Mouse (Mus musculus): Measurements from ENCODE around the gene Tceal7. TPM values are rescaled to one million over a fixed set of nuclear protein-coding genes. Genes with fewer than 3 reads are reported as not detected.

The Tceal7 gene
- polyA plus RNA-seq, 2 experiments: 88.7 to 121 TPM

DNA sequence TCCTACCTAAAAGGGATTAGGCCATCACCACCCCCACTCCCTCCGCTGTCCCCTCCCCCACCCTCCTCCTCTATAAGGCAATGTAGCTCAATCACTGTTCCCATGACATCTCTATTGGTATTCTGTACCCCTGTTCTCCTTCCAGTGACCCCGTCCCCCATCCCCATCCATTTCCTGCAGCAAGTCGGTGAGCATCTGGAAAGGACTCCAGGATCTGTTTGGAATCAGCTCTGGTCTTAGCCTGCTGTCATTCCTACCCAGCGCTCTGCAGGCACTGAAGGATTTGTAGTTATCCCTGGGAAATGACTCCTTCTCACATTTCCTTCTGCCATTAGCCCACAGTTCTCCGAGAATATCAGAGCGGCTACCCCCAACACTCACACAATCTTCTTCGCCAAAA is 11.3 kb upstream of the Tceal7 start:
- ATAC-seq (ENCODE audit: low FRiP score, low read depth) (peak; percentile 50; the same call in 1 of the 2 replicates), DNase-seq (ENCODE audit: low spot score) (no peak)
- H3K36me3 ChIP-seq (ENCODE audit: control insufficient read depth, insufficient read depth, low read length): no peaks in the 10 kb centered on the region
- H3K4me2 ChIP-seq (replicated peaks; ENCODE audit: low read depth, low read length, severe bottlenecking): peak overlapping the region; percentile 51
- H3K4me3 ChIP-seq (replicated peaks; ENCODE audit: low read length): peak overlapping the region; percentile 40
- H3K27me3 ChIP-seq (ENCODE audit: control insufficient read depth, insufficient read depth, low read length): no peaks in the 10 kb centered on the region
- H3K27ac ChIP-seq (replicated peaks; ENCODE audit: low read depth, low read length): no peak overlapping the region
- 21% methylated on average over 7 of the region's 7 CpGs for WGBS
- H3K9ac ChIP-seq (ENCODE audit: low read depth, low read length, severe bottlenecking): peak overlapping the region; percentile 49
- no peaks in the 10 kb centered on the region for H3K9me3 ChIP-seq (ENCODE audit: control insufficient read depth, low read length)
- no peak for TF ChIP-seq POLR2A (IDR thresholded peaks at IDR 0.05; ENCODE audit: borderline replicate concordance, extremely low read depth, insufficient read depth, insufficient read length)
- H3K4me1 ChIP-seq (ENCODE audit: control insufficient read depth, insufficient read depth, low read length): no peaks in the 10 kb centered on the region

DNA sequence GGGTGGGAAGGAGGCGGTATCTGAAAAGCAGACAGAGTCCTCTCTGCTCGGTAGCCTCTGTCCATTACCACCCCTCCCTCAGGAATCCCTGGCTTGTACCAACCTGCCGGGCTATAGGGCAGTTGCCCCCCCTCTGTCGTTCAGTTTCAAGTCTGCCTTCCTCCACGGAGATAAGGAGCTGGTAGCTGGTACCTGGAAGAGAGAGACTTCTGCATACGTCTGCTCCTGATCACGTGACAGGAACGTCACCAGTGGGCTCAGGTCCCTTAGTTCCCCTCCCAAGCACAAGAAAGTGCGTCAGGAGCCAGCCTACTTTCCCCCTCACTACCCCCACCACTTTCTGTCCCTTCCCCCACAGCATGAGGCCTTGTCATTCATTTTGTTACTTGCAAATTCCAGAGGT is 10.9 kb upstream of the Tceal7 start, which contains the start of gene Tceal5:
TSS of gene Tceal5 (minus strand) at position 213 of the 403 bp plus-strand sequence.
- peak; percentile 45 for DNase-seq (ENCODE audit: low spot score)
- ATAC-seq (ENCODE audit: low FRiP score, low read depth): peak; percentile 81
- Histone ChIP-seq H3K4me1 (ENCODE audit: control insufficient read depth, insufficient read depth, low read length) (no peaks in the 10 kb centered on the region), H3K27ac (replicated peaks; ENCODE audit: low read depth, low read length) (no peak within 1 kb of the TSS), H3K4me2 (replicated peaks; ENCODE audit: low read depth, low read length, severe bottlenecking) (peak within 1 kb of the TSS; percentile 51), H3K9me3 (ENCODE audit: control insufficient read depth, low read length) (no peaks in the 10 kb centered on the region), H3K9ac (ENCODE audit: low read depth, low read length, severe bottlenecking) (peak within 1 kb of the TSS; percentile 49), H3K27me3 (ENCODE audit: control insufficient read depth, insufficient read depth, low read length) (no peaks in the 10 kb centered on the region), H3K36me3 (ENCODE audit: control insufficient read depth, insufficient read depth, low read length) (no peaks in the 10 kb centered on the region), H3K4me3 (replicated peaks; ENCODE audit: low read length) (peak within 1 kb of the TSS; percentile 40)
- no peak for TF ChIP-seq POLR2A (IDR thresholded peaks at IDR 0.05; ENCODE audit: borderline replicate concordance, extremely low read depth, insufficient read depth, insufficient read length)
- WGBS: 21% methylated on average over 9 of the region's 9 CpGs

DNA sequence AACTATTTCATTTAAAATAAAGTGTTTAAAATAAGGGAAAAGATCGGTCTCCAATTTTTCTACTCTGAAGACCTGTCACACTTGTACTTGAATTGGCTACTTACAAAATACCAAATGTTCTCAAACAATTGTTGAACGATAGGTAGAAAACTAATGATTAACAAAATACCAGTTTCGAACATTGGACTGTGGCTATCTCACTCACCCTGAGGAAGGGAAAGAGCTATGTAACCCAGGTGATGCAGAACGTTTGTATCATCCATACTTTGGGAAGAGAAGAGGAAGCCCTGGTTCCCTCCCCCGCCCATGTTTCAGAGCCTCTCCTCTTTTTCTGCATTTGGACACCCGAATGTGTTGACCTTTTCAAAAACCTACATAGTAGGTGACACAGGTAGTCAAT is 10.2 kb upstream of the Tceal7 start:
- WGBS: 79% methylated on average over 6 of the region's 6 CpGs
- no peaks in the 10 kb centered on the region for H3K4me1 ChIP-seq (ENCODE audit: control insufficient read depth, insufficient read depth, low read length)
- H3K27ac ChIP-seq (replicated peaks; ENCODE audit: low read depth, low read length): no peak overlapping the region
- no peak overlapping the region for H3K4me2 ChIP-seq (replicated peaks; ENCODE audit: low read depth, low read length, severe bottlenecking)
- H3K9me3 ChIP-seq (ENCODE audit: control insufficient read depth, low read length): no peaks in the 10 kb centered on the region
- no peak for DNase-seq (ENCODE audit: low spot score)
- no peak overlapping the region for H3K9ac ChIP-seq (ENCODE audit: low read depth, low read length, severe bottlenecking)
- no peak for ATAC-seq (ENCODE audit: low FRiP score, low read depth)
- no peaks in the 10 kb centered on the region for H3K27me3 ChIP-seq (ENCODE audit: control insufficient read depth, insufficient read depth, low read length)
- H3K36me3 ChIP-seq (ENCODE audit: control insufficient read depth, insufficient read depth, low read length): no peaks in the 10 kb centered on the region
- no peak overlapping the region for H3K4me3 ChIP-seq (replicated peaks; ENCODE audit: low read length)
- TF ChIP-seq POLR2A (IDR thresholded peaks at IDR 0.05; ENCODE audit: borderline replicate concordance, extremely low read depth, insufficient read depth, insufficient read length): no peak

DNA sequence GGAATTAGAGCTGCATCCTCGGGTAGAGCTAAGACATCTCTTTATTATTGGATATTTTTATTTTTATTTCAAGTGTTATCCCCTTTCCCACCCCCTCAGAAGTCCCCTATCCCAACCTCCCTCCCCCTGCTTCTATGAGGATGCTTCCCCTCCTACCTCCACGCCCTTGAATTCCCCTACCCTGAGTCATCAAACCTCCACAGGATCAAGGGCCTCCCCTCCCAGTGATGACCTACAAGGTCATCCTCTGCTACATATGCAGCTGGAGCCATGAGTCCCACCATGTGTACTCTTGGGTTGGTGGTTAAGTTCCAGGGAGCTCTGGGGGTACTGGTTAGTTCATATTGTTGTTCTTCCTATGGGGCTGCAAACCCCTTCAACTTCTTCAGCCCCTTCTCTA is 1.2 kb upstream of the Tceal7 start:
- H3K4me1 ChIP-seq (ENCODE audit: control insufficient read depth, insufficient read depth, low read length): no peaks in the 10 kb centered on the region
- DNase-seq (ENCODE audit: low spot score) (no peak), ATAC-seq (ENCODE audit: low FRiP score, low read depth) (no peak)
- no peaks in the 10 kb centered on the region for H3K36me3 ChIP-seq (ENCODE audit: control insufficient read depth, insufficient read depth, low read length)
- H3K4me2 ChIP-seq (replicated peaks; ENCODE audit: low read depth, low read length, severe bottlenecking): no peak overlapping the region
- no peak overlapping the region for H3K4me3 ChIP-seq (replicated peaks; ENCODE audit: low read length)
- WGBS: 82% methylated on average over 2 of the region's 2 CpGs
- no peak for TF ChIP-seq POLR2A (IDR thresholded peaks at IDR 0.05; ENCODE audit: borderline replicate concordance, extremely low read depth, insufficient read depth, insufficient read length)
- H3K27ac ChIP-seq (replicated peaks; ENCODE audit: low read depth, low read length): no peak overlapping the region
- H3K9ac ChIP-seq (ENCODE audit: low read depth, low read length, severe bottlenecking): no peak overlapping the region
- H3K27me3 ChIP-seq (ENCODE audit: control insufficient read depth, insufficient read depth, low read length): no peaks in the 10 kb centered on the region
- H3K9me3 ChIP-seq (ENCODE audit: control insufficient read depth, low read length): no peaks in the 10 kb centered on the region

DNA sequence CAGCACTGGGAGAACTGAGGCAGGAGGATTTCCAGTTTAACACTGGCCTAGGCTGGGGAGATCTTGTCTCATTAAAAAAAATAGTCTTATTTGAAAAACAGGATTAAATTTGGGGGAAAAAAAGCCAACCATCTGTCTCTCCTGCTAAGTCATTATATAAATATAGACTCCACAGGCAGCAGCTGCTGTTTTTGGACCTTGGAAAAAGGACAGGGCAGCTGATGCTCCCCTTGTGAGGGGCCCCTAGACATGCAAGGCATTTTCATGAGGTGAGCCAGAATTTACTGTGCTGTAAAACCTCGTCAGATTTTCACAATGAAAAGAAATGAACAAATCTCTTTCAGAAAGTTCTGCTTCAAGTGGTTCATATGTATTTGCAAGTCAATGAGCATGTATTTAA is 1.7 kb downstream of the Tceal7 start:
- DNase-seq (ENCODE audit: low spot score): no peak
- H3K4me1 ChIP-seq (ENCODE audit: control insufficient read depth, insufficient read depth, low read length): no peaks in the 10 kb centered on the region
- 14% methylated on average over 1 of the region's 1 CpGs for WGBS

DNA sequence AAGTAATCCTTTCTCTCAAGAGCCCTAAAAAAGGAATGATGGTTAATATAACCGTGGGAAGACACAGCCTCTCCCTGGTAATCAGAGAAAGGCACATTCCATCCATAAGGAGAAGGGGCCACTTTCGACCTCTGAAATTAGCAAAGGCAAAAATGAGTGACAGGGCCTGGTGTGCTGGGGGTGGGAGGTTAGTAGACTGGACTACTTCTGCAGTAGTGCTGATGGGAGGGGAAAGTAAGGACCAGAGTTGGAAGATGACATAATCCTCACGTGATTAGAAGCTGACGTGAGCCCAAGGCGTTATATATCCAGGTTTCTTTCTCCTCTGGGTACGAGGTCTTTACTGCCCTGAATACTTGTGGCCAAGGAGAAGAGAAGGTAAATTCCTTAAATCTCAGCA is 9.1 kb downstream of the Tceal7 start:
- H3K27ac ChIP-seq (replicated peaks; ENCODE audit: low read depth, low read length): no peak overlapping the region
- H3K9ac ChIP-seq (ENCODE audit: low read depth, low read length, severe bottlenecking): no peak overlapping the region
- no peak overlapping the region for H3K4me2 ChIP-seq (replicated peaks; ENCODE audit: low read depth, low read length, severe bottlenecking)
- no peaks in the 10 kb centered on the region for H3K36me3 ChIP-seq (ENCODE audit: control insufficient read depth, insufficient read depth, low read length)
- DNase-seq (ENCODE audit: low spot score) (no peak), ATAC-seq (ENCODE audit: low FRiP score, low read depth) (peak; percentile 78)
- TF ChIP-seq POLR2A (IDR thresholded peaks at IDR 0.05; ENCODE audit: borderline replicate concordance, extremely low read depth, insufficient read depth, insufficient read length): no peak
- WGBS: 67% methylated on average over 6 of the region's 6 CpGs
- no peak overlapping the region for H3K4me3 ChIP-seq (replicated peaks; ENCODE audit: low read length)
- H3K27me3 ChIP-seq (ENCODE audit: control insufficient read depth, insufficient read depth, low read length): no peaks in the 10 kb centered on the region
- H3K4me1 ChIP-seq (ENCODE audit: control insufficient read depth, insufficient read depth, low read length): no peaks in the 10 kb centered on the region
- H3K9me3 ChIP-seq (ENCODE audit: control insufficient read depth, low read length): no peaks in the 10 kb centered on the region

More for the DNA sequence above, 1.7 kb downstream of the Tceal7 start:
- Histone ChIP-seq H3K27me3 (ENCODE audit: control insufficient read depth, insufficient read depth, low read length) (no peaks in the 10 kb centered on the region), H3K9me3 (ENCODE audit: control insufficient read depth, low read length) (no peaks in the 10 kb centered on the region), H3K4me3 (replicated peaks; ENCODE audit: low read length) (no peak overlapping the region), H3K36me3 (ENCODE audit: control insufficient read depth, insufficient read depth, low read length) (no peaks in the 10 kb centered on the region), H3K4me2 (replicated peaks; ENCODE audit: low read depth, low read length, severe bottlenecking) (no peak overlapping the region), H3K9ac (ENCODE audit: low read depth, low read length, severe bottlenecking) (no peak overlapping the region), H3K27ac (replicated peaks; ENCODE audit: low read depth, low read length) (no peak overlapping the region)
- ATAC-seq (ENCODE audit: low FRiP score, low read depth): no peak
- no peak for TF ChIP-seq POLR2A (IDR thresholded peaks at IDR 0.05; ENCODE audit: borderline replicate concordance, extremely low read depth, insufficient read depth, insufficient read length)
